Mouse (Mus musculus): ENCODE measurements around the gene 2300003K06Rik. TPM values are rescaled to one million over a fixed set of nuclear protein-coding genes. Genes with fewer than 3 reads are reported as not detected.

2300003K06Rik gene
- total RNA-seq, 2 experiments from 2014 or later = not detected

DNA sequence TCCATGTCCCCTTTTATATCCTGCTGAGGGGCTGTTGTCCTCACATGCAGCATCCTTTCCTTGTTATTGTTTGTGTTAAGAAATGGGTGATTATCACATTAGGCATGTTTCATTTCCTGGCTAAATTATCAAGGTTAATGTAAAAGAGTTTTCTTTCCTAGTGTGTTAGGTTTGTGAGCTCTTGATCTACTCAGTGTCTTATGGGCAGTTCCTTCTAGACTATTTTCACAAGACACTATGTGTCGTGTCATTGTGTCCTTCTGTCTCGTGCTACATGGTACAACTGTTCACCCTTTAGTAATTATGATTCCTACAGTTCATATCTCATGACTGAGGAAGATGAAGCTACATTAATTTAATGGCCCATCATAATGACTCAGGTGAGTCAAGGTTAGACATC, 44.5 kb downstream of the 2300003K06Rik start, which contains the start of gene Gm11596:
Gene Gm11596, minus strand, starts transcription at position 101 of the 400 bp plus-strand sequence.
- intact Hi-C loops (cut with DNase I) = no loop called here
- TF ChIP-seq CTCF (IDR thresholded peaks at IDR 0.05) = no peak

More for the DNA sequence above, 44.5 kb downstream of the 2300003K06Rik start, which contains the start of gene Gm11596:
- Histone ChIP-seq H3K27ac (no peak within 1 kb of the TSS), H3K4me3 (no peak within 1 kb of the TSS)
- DNase-seq = no peak

Other genes with a start within 250 kb of the 2300003K06Rik start
- gene Krtap1-3, start 246.7 kb downstream of the 2300003K06Rik start, total RNA-seq (2021) = not detected
- gene Krtap9-3, start 240.0 kb downstream of the 2300003K06Rik start, total RNA-seq (2021) = not detected
- gene Gm11938, start 234.8 kb downstream of the 2300003K06Rik start, total RNA-seq (2021) = not detected
- gene Gm11937, start 227.9 kb downstream of the 2300003K06Rik start, total RNA-seq (2021) = not detected
- not detected for gene Krtap2-4, start 223.2 kb downstream of the 2300003K06Rik start, total RNA-seq (2021)
- gene Gm11562, start 217.6 kb downstream of the 2300003K06Rik start, total RNA-seq (2021) = not detected
- not detected for gene Krtap4-1, start 209.8 kb downstream of the 2300003K06Rik start, total RNA-seq (2021)
- not detected for gene Krtap4-2, start 203.0 kb downstream of the 2300003K06Rik start, total RNA-seq (2021)
- gene Krtap4-7, start 194.0 kb downstream of the 2300003K06Rik start, total RNA-seq (2021) = not detected
- gene Gm11555, start 187.8 kb downstream of the 2300003K06Rik start, total RNA-seq (2021) = not detected
- gene Gm11563, start 179.1 kb downstream of the 2300003K06Rik start, total RNA-seq (2021) = not detected
- gene Krtap4-6, start 172.1 kb downstream of the 2300003K06Rik start, total RNA-seq (2021) = not detected
- not detected for gene Gm14190, start 147.3 kb downstream of the 2300003K06Rik start, total RNA-seq (2021)
- not detected for gene Gm14180, start 103.8 kb downstream of the 2300003K06Rik start, total RNA-seq (2021)
- gene Gm11595, start 65.2 kb downstream of the 2300003K06Rik start, total RNA-seq (2021) = not detected
- not detected for gene Krtap4-8, start 57.4 kb downstream of the 2300003K06Rik start, total RNA-seq (2021)
- gene Krtap4-9, start 52.9 kb downstream of the 2300003K06Rik start, total RNA-seq (2021) = not detected
- not detected for gene Gm11596, start 44.6 kb downstream of the 2300003K06Rik start, total RNA-seq (2021)
- not detected for gene Gm11569, start 39.1 kb downstream of the 2300003K06Rik start, total RNA-seq (2021)
- gene Gm11554, start 33.6 kb downstream of the 2300003K06Rik start, total RNA-seq (2021) = not detected
- gene Krtap4-13, start 28.2 kb downstream of the 2300003K06Rik start, total RNA-seq (2021) = not detected
- gene Gm11564, start 22.4 kb downstream of the 2300003K06Rik start, total RNA-seq (2021) = not detected
- gene Krtap4-16, start 13.5 kb upstream of the 2300003K06Rik start, total RNA-seq (2021) = not detected
- not detected for gene Gm11568, start 19.9 kb upstream of the 2300003K06Rik start, total RNA-seq (2021)
- gene Gm11559, start 26.4 kb upstream of the 2300003K06Rik start, total RNA-seq (2021) = not detected
- gene Krtap9-1, start 35.3 kb upstream of the 2300003K06Rik start, total RNA-seq (2021) = not detected
- not detected for gene Gm11567, start 41.1 kb upstream of the 2300003K06Rik start, total RNA-seq (2021)
- not detected for gene Krtap31-1, start 69.9 kb upstream of the 2300003K06Rik start, total RNA-seq (2021)
- gene Gm11565, start 76.7 kb upstream of the 2300003K06Rik start, total RNA-seq (2021) = not detected
- not detected for gene Krtap31-2, start 98.2 kb upstream of the 2300003K06Rik start, total RNA-seq (2021)
- not detected for gene Krtap9-5, start 110.4 kb upstream of the 2300003K06Rik start, total RNA-seq (2021)
- not detected for gene Krtap29-1, start 141.0 kb upstream of the 2300003K06Rik start, total RNA-seq (2021)
- not detected for gene Krtap16-1, start 148.5 kb upstream of the 2300003K06Rik start, total RNA-seq (2021)
- not detected for gene Krtap17-1, start 155.9 kb upstream of the 2300003K06Rik start, total RNA-seq (2021)
- not detected for gene Krt33a, start 178.1 kb upstream of the 2300003K06Rik start, total RNA-seq (2021)
- gene Krt33b, start 191.8 kb upstream of the 2300003K06Rik start, total RNA-seq (2021) = not detected
- not detected for gene Krt34, start 203.5 kb upstream of the 2300003K06Rik start, total RNA-seq (2021)
- gene Krt31, start 212.5 kb upstream of the 2300003K06Rik start, total RNA-seq (2021) = not detected